Mouse (Mus musculus) MEL (cell line): ENCODE measurements around the gene Lyg1. TPM values are rescaled to one million over a fixed set of nuclear protein-coding genes. Genes with fewer than 3 reads are reported as not detected.

Source experiments
- DNase-seq: peaks from one replicate; pipeline ENCODE4 v3.0.0; 2011; ENCODE audit warnings: low read depth, low spot score
- H3K27ac ChIP-seq: 2 replicates; pipeline ENCODE4 v1.5.1; 2012; ENCODE audit warnings: low read depth, mild to moderate bottlenecking, control low read depth, low read length, moderate library complexity; ENCODE audit not compliant: control insufficient read depth
- H3K27me3 ChIP-seq, 2 experiments: fragments of 150-350 bp in 1 of 2; sonication (generic) in 1 of 2; 2 replicates each; pipeline ENCODE4 v1.6.1; 2012; ENCODE audit warnings: low read length in 2 of 2, mild to moderate bottlenecking in 2 of 2, improper control_type of control experiment in 1 of 2, moderate library complexity in 1 of 2; ENCODE audit not compliant: insufficient read depth in 2 of 2, control insufficient read depth in 1 of 2
- H3K36me3 ChIP-seq, 2 experiments: 2 replicates each; pipeline ENCODE4 v1.6.1; 2012 to 2014; ENCODE audit warnings: low read length in 2 of 2, improper control_type of control experiment in 1 of 2, inconsistent platforms in 1 of 2, mild to moderate bottlenecking in 1 of 2; ENCODE audit not compliant: insufficient read depth in 2 of 2, control insufficient read depth in 1 of 2
- H3K4me1 ChIP-seq, 2 experiments: fragments of 150-350 bp in 1 of 2; sonication (generic) in 1 of 2; 2 replicates each; pipeline ENCODE4 v1.6.1; 2012; ENCODE audit warnings: low read length in 2 of 2, improper control_type of control experiment in 1 of 2, mild to moderate bottlenecking in 1 of 2; ENCODE audit not compliant: insufficient read depth in 2 of 2, control insufficient read depth in 1 of 2
- H3K4me3 ChIP-seq, 2 experiments: fragments of 150-350 bp in 1 of 2; sonication (generic) in 1 of 2; 2 replicates each; pipeline ENCODE4 v1.5.1; 2012; ENCODE audit warnings: low read depth in 2 of 2, low read length in 2 of 2, mild to moderate bottlenecking in 2 of 2, moderate library complexity in 2 of 2, control low read depth in 1 of 2, improper control_type of control experiment in 1 of 2; ENCODE audit not compliant: control insufficient read depth in 1 of 2, insufficient read depth in 1 of 2
- H3K79me2 ChIP-seq: 2 replicates; pipeline ENCODE4 v1.6.1; 2012; ENCODE audit warnings: mild to moderate bottlenecking, low read length, moderate library complexity; ENCODE audit not compliant: control insufficient read depth, poor library complexity, insufficient read depth
- H3K9ac ChIP-seq: 2 replicates; pipeline ENCODE4 v1.6.1; 2012; ENCODE audit warnings: low read depth, mild to moderate bottlenecking, control low read depth, low read length, moderate library complexity; ENCODE audit not compliant: control insufficient read depth, poor library complexity, severe bottlenecking
- H3K9me3 ChIP-seq: fragments of 150-350 bp; sonication (generic); replicated peaks from 2 replicates; pipeline ENCODE4 v1.6.1; 2012; ENCODE audit warnings: mild to moderate bottlenecking, low read length, improper control_type of control experiment, moderate library complexity; ENCODE audit not compliant: insufficient read depth
- BHLHE40 ChIP-seq: IDR thresholded peaks from 2 replicates; pipeline ENCODE4 v1.6.1; 2012; ENCODE audit warnings: low read depth, mild to moderate bottlenecking, inconsistent platforms, low read length, improper control_type of control experiment, borderline replicate concordance
- CHD1 ChIP-seq: IDR thresholded peaks from 2 replicates; pipeline ENCODE4 v1.6.1; 2012; ENCODE audit warnings: low read depth, mild to moderate bottlenecking, inconsistent platforms, low read length, improper control_type of control experiment
- CTCF ChIP-seq, 3 experiments: IDR thresholded peaks in 2 of 3; conservative IDR thresholded peaks in 1 of 3; 2 replicates each; pipeline ENCODE4 v1.5.1; 2011 to 2012; ENCODE audit warnings: low read length in 3 of 3, low read depth in 2 of 3, mild to moderate bottlenecking in 2 of 3, improper control_type of control experiment in 1 of 3, inconsistent platforms in 1 of 3, mixed read lengths in 1 of 3, moderate library complexity in 1 of 3; ENCODE audit not compliant: control insufficient read depth in 1 of 3, insufficient read depth in 1 of 3, poor library complexity in 1 of 3, severe bottlenecking in 1 of 3
- EP300 ChIP-seq, 2 experiments: IDR thresholded peaks; 2 replicates each; pipeline ENCODE4 v1.6.1; 2011; ENCODE audit warnings: improper control_type of control experiment in 2 of 2, low read length in 2 of 2, low read depth in 1 of 2, mild to moderate bottlenecking in 1 of 2
- GABPA ChIP-seq: IDR thresholded peaks from 2 replicates; pipeline ENCODE4 v1.6.1; 2012; ENCODE audit warnings: low read depth, mild to moderate bottlenecking, inconsistent platforms, low read length, improper control_type of control experiment, moderate library complexity
- GATA1 ChIP-seq: IDR thresholded peaks from 2 replicates; pipeline ENCODE4 v1.6.1; 2011; ENCODE audit warnings: low read depth, low read length, improper control_type of control experiment
- MAZ ChIP-seq: IDR thresholded peaks from 2 replicates; pipeline ENCODE4 v1.6.1; 2012; ENCODE audit warnings: low read depth, mild to moderate bottlenecking, inconsistent platforms, low read length, improper control_type of control experiment
- MEF2A ChIP-seq: IDR thresholded peaks from 2 replicates; pipeline ENCODE4 v1.6.1; 2014; ENCODE audit warnings: low read depth, mild to moderate bottlenecking, inconsistent platforms, low read length, improper control_type of control experiment; ENCODE audit not compliant: poor library complexity, insufficient replicate concordance, severe bottlenecking; ENCODE audit errors: extremely low read depth
- MYB ChIP-seq: IDR thresholded peaks from 2 replicates; pipeline ENCODE4 v1.6.1; 2011; ENCODE audit warnings: mild to moderate bottlenecking, low read depth, low read length, improper control_type of control experiment
- MYC ChIP-seq: IDR thresholded peaks from 2 replicates; pipeline ENCODE4 v1.6.1; 2011; ENCODE audit warnings: low read depth, mild to moderate bottlenecking, low read length, improper control_type of control experiment, moderate library complexity
- POLR2A ChIP-seq, 2 experiments: IDR thresholded peaks; 2 replicates each; pipeline ENCODE4 v1.6.1; 2011 to 2012; ENCODE audit warnings: low read length in 2 of 2, mild to moderate bottlenecking in 2 of 2, control low read depth in 1 of 2, improper control_type of control experiment in 1 of 2, low read depth in 1 of 2, moderate library complexity in 1 of 2; ENCODE audit not compliant: control insufficient read depth in 1 of 2, insufficient read depth in 1 of 2, poor library complexity in 1 of 2
- POLR2AphosphoS2 ChIP-seq: IDR thresholded peaks from 2 replicates; pipeline ENCODE4 v1.6.1; 2011; ENCODE audit warnings: low read length, improper control_type of control experiment
- RAD21 ChIP-seq: IDR thresholded peaks from 2 replicates; pipeline ENCODE4 v1.6.1; 2011; ENCODE audit warnings: mild to moderate bottlenecking, low read depth, low read length, improper control_type of control experiment
- RCOR1 ChIP-seq: IDR thresholded peaks from 2 replicates; pipeline ENCODE4 v1.6.1; 2012; ENCODE audit warnings: low read depth, mild to moderate bottlenecking, inconsistent platforms, low read length, improper control_type of control experiment
- SIN3A ChIP-seq: IDR thresholded peaks from 2 replicates; pipeline ENCODE4 v1.6.1; 2012; ENCODE audit warnings: low read length, improper control_type of control experiment, inconsistent platforms
- SMC3 ChIP-seq: IDR thresholded peaks from 2 replicates; pipeline ENCODE4 v1.6.1; 2011; ENCODE audit warnings: low read depth, low read length, improper control_type of control experiment
- TAL1 ChIP-seq: IDR thresholded peaks from 2 replicates; pipeline ENCODE4 v1.6.1; 2012; ENCODE audit warnings: mild to moderate bottlenecking, inconsistent platforms, low read length, moderate library complexity, mixed read lengths
- TCF12 ChIP-seq: IDR thresholded peaks from 2 replicates; pipeline ENCODE4 v1.6.1; 2014; ENCODE audit warnings: low read depth, mild to moderate bottlenecking, inconsistent platforms, low read length, improper control_type of control experiment, moderate library complexity
- UBTF ChIP-seq: IDR thresholded peaks from 2 replicates; pipeline ENCODE4 v1.6.1; 2012; ENCODE audit warnings: low read depth, mild to moderate bottlenecking, inconsistent platforms, low read length, improper control_type of control experiment, moderate library complexity, borderline replicate concordance; ENCODE audit not compliant: insufficient read depth
- USF2 ChIP-seq, 2 experiments: IDR thresholded peaks; 2 replicates each; pipeline ENCODE4 v1.6.1; 2011 to 2012; ENCODE audit warnings: improper control_type of control experiment in 2 of 2, low read length in 2 of 2, borderline replicate concordance in 1 of 2, inconsistent platforms in 1 of 2, low read depth in 1 of 2, mild to moderate bottlenecking in 1 of 2; ENCODE audit not compliant: insufficient read depth in 1 of 2
- ZMIZ1 ChIP-seq: IDR thresholded peaks from 2 replicates; pipeline ENCODE4 v1.6.1; 2012; ENCODE audit warnings: low read depth, mild to moderate bottlenecking, inconsistent platforms, low read length, improper control_type of control experiment, moderate library complexity
- ZNF384 ChIP-seq: IDR thresholded peaks from 2 replicates; pipeline ENCODE4 v1.6.1; 2012; ENCODE audit warnings: low read depth, mild to moderate bottlenecking, inconsistent platforms, low read length, improper control_type of control experiment
- polyA plus RNA-seq, 2 experiments: library from polyadenylated mRNA; stranded (reverse) in 1 of 2; unstranded in 1 of 2; fragments of >175 nt in 1 of 2; fragments of >200 nt in 1 of 2; gene quantifications; 2 replicates each; pipeline versions ENCODE4 v1.2.1 to v1.2.4; 2012; ENCODE audit warnings: low replicate concordance in 2 of 2, low read depth in 1 of 2; ENCODE audit not compliant: insufficient read length in 2 of 2, insufficient read depth in 1 of 2, missing spikeins in 1 of 2
- total RNA-seq: library from RNA; depleted of rRNA; stranded (reverse); fragments of 300-350 nt; gene quantifications from 2 replicates; pipeline ENCODE4 v1.2.3, GENCODE M21; 2012

Gene Lyg1
- total and polyA plus RNA-seq, 3 experiments = not detected

- Histone ChIP-seq H3K4me1 (no peaks in the 10 kb centered on the region), H3K9me3 (no peaks in the 10 kb centered on the region), H3K27ac (no peak overlapping the region), H3K36me3 (no peaks in the 10 kb centered on the region), H3K27me3 (peaks cover 2 to 3% of the 10 kb centered on the region in 2 experiments; a peak in 3 of 4 replicates), H3K9ac (no peak overlapping the region), H3K4me3 (no peak overlapping the region), H3K79me2 (no peaks in the 10 kb centered on the region)
- TF ChIP-seq USF2 (IDR thresholded peaks at IDR 0.05; ENCODE audit: borderline replicate concordance in 1 of 2, insufficient read depth in 1 of 2, low read depth in 1 of 2, low read length in 2 of 2) (no peak), MYB (no peak), MAZ (no peak), GABPA (no peak), POLR2A (IDR thresholded peaks at IDR 0.05; ENCODE audit: control insufficient read depth in 1 of 2, insufficient read depth in 1 of 2, low read depth in 1 of 2, low read length in 2 of 2, poor library complexity in 1 of 2) (no peak), GATA1 (no peak), MYC (no peak), BHLHE40 (no peak), ZNF384 (no peak), EP300 (IDR thresholded peaks at IDR 0.05; ENCODE audit: low read depth in 1 of 2, low read length in 2 of 2) (no peak), SMC3 (no peak), UBTF (no peak), TAL1 (no peak), POLR2AphosphoS2 (no peak), CHD1 (no peak), ZMIZ1 (no peak), CTCF (IDR thresholded peaks at IDR 0.05 in 2 of 3, conservative IDR thresholded peaks at IDR 0.05 in 1 of 3; ENCODE audit: control insufficient read depth in 1 of 3, insufficient read depth in 1 of 3, low read depth in 2 of 3, low read length in 3 of 3, poor library complexity in 1 of 3, severe bottlenecking in 1 of 3) (no peak), RCOR1 (no peak), SIN3A (no peak)
- DNase-seq = no peak
These were observed 31.6 kb downstream of the Lyg1 start for GRCm38 (mm10) chr1:37925971-37926370.

GRCm38 (mm10) chr1:37922536-37922935 lies 35.0 kb downstream of the Lyg1 start:
- no peak for TF ChIP-seq GATA1
- no peak for TF ChIP-seq CTCF (IDR thresholded peaks at IDR 0.05 in 2 of 3, conservative IDR thresholded peaks at IDR 0.05 in 1 of 3; ENCODE audit: control insufficient read depth in 1 of 3, insufficient read depth in 1 of 3, low read depth in 2 of 3, low read length in 3 of 3, poor library complexity in 1 of 3, severe bottlenecking in 1 of 3)
- TF ChIP-seq MYC = no peak
- TF ChIP-seq RCOR1 = no peak
- no peak for TF ChIP-seq EP300 (IDR thresholded peaks at IDR 0.05; ENCODE audit: low read depth in 1 of 2, low read length in 2 of 2)
- no peak for TF ChIP-seq SIN3A
- TF ChIP-seq TCF12 = no peak
- no peak for TF ChIP-seq MEF2A
- no peak for TF ChIP-seq RAD21
- Histone ChIP-seq H3K9ac (no peak overlapping the region), H3K9me3 (no peaks in the 10 kb centered on the region), H3K27me3 (peaks cover 3% of the 10 kb centered on the region in 2 experiments; a peak in 3 of 4 replicates), H3K36me3 (no peaks in the 10 kb centered on the region), H3K4me1 (no peaks in the 10 kb centered on the region), H3K4me3 (no peak overlapping the region), H3K79me2 (no peaks in the 10 kb centered on the region), H3K27ac (no peak overlapping the region)
- no peak for DNase-seq
